Mouse (Mus musculus): Measurements from ENCODE around the gene Oas1e. TPM values are rescaled to one million over a fixed set of nuclear protein-coding genes. Genes with fewer than 3 reads are reported as not detected.
"Not testable (repeated sequence)": the region's sequence is repeated elsewhere in the genome, so short reads cannot be mapped to it uniquely, and the experiment has no call there.

Oas1e gene
- not detected in 2 replicates for polyA plus RNA-seq (2012)

GRCm38 (mm10) chr5:120795480-120796034 lies at the start of gene Oas1e:
Gene Oas1e (minus strand): TSS chr5:120795530.
- not testable (repeated sequence) for TF ChIP-seq GATA1 (IDR thresholded peaks at IDR 0.05; ENCODE audit: low read length)

GRCm38 (mm10) chr5:120844713-120845112 lies 49.4 kb upstream of the Oas1e start:
- no peak for TF ChIP-seq GATA1 (IDR thresholded peaks at IDR 0.05; ENCODE audit: low read length)

DNA sequence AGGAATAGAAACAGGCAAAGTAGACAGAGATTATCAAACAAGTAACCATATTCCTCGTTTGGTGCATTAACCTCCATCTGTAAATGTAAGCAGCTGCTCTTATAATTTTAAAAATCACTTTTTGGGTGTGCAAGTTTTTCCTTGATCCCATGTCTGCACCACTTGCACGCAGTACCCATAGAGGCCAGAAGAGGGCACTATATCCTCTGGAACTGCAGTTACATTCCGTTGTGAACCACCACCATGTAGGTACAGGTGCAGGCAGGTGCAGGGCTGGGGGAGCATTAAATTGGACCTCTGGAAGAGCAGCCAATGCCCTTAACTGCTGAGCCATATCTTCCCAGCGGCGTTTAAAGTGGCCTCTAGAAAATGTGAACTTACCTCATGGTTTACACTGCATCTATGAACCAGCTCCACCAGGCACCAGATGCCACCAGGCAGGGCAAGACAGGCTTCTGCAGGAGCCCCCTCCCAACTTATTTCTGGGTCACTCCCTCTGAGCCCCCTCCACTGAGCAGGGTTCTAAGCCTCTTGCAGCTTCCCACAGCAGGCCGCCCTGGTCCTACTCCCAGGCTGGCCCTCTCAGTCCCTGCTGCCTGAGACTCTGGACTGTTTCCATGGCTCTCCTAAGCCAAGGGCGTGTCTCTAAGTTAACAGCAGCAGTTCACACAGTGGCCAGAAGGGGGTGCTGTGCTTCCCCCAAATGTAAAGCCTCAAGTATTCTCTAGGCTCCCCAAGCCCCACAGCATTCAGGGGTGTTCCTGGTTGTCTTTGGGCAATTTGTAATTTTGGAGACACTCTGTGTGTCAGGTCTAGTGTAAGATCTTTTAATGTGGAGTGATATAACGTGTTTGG lies 41.6 kb upstream of the Oas1e start:
- TF ChIP-seq GATA1 (IDR thresholded peaks at IDR 0.05; ENCODE audit: low read length) = no peak

GRCm38 (mm10) chr5:120833335-120834280 lies 38.3 kb upstream of the Oas1e start:
- TF ChIP-seq GATA1 (IDR thresholded peaks at IDR 0.05; ENCODE audit: low read length) = no peak

DNA sequence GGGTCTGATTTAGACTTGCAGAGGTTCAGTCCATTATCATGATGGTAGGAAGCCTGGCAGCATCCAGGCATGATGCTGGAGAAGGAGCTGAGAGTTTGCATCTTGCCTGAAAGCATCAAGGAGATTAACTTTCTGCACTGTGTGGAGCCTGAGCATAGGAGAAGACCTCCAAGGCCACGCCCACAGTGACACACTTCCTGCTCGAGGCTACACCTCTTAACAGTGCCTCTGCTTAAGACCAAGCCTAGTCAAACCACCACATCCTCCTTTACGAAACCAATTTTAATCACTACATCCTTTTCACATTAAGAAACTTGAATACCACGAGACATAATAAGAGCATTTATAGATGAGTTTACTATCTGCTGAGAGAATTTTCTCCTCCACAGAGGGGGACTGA lies 35.7 kb upstream of the Oas1e start:
- no peak for TF ChIP-seq GATA1 (IDR thresholded peaks at IDR 0.05; ENCODE audit: low read length)

DNA sequence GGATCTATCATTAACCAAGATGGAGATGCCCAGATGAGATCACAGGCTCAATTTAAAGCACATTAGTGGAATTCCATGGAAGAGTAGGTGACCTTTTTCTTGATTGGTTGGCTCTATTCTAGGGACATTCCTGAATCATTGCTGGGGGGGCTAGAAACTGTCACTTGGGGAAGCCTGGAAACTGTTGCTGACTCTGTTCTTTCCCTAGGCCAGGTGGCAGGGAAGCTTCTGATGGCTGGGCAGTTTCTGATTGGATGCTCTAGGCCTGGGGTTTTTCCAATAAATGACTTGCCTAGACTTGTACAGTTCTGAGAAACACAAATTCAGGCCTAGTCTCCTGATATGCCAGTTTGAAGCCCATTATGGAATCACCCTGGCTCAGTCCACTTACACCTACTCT lies 23.7 kb upstream of the Oas1e start:
- no peak for TF ChIP-seq GATA1 (IDR thresholded peaks at IDR 0.05; ENCODE audit: low read length)

DNA sequence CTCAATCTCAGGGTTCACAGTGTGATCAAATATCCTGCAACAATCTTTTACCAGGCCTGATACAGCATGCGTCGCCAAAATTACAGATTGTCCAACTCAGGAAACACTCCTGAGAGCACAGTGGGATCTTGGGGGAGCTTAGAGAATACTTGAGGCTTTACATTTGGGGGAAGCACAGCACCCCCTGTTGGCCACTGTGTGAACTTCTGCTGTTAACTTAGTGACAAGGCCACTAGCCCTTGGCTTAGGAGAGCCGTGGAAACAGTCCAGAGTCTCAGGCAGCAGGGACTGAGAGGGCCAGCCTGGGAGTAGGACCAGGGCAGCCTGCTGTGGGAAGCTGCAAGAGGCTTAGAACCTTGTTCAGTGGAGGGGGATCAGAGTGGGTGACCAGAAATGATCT lies 20.6 kb upstream of the Oas1e start:
- no peak for TF ChIP-seq GATA1 (IDR thresholded peaks at IDR 0.05; ENCODE audit: low read length)

DNA sequence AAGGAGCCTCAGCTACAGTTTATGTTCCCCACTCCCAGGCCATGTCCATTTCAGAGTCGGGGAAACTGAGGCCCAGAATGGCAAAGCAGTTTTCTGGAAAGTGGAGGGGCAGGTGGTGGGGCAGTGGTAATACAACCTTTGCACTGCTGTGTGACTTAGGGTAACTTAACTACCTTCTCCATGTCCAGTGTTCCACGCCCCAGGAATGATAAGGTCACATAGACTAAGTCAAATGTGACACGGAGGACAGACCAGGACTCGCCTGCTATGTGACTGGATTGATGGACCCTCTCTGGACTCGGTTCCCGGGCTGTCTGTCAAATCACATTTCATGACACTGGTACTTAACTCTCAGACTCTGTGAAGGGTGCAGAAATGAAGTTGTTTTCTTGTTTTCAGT lies 17.7 kb upstream of the Oas1e start:
- no peak for TF ChIP-seq GATA1 (IDR thresholded peaks at IDR 0.05; ENCODE audit: low read length)

DNA sequence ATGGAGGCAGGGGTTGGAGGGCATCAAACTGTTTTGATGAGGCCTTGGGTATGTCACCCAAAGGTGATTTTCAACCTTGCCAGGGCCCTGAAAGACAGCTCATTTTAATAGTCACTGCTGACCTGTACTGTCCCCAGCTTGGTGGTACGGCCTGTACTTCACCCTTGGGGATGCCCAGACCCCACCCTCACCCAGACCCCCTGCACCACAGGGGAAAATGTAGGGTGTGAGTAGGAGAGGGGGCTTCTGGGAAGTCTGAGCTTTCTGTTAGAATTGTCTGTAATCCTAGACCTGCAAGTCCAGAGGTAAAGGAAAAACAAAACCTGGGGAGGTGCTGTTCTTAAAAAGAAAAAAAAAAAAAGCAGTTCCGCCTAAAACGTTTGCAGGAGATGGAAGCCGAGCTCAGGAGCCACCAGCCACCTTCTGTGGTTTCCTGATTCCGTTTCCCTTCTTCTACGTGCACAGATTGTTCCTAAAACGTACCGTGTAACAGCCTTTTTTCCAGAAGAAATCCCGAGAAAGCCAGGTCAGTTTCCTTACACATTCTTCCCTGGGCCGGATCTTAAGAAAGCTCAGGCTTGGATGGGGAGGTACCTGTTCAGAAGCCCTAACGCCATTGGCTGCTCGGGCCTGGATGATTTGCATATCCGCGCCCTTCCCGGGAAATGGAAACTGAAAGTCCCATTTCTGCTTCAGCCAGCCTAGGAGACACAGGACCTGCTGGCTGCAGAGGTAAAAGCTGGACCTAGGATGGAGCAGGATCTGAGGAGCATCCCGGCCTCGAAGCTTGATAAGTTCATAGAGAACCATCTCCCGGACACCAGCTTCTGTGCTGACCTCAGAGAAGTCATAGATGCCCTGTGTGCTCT lies 16.9 kb upstream of the Oas1e start, which contains the start of gene Oas1c:
Gene Oas1c, minus strand, starts transcription at position 564 of the 869 bp plus-strand sequence.
- TF ChIP-seq GATA1 (IDR thresholded peaks at IDR 0.05; ENCODE audit: low read length) = no peak

DNA sequence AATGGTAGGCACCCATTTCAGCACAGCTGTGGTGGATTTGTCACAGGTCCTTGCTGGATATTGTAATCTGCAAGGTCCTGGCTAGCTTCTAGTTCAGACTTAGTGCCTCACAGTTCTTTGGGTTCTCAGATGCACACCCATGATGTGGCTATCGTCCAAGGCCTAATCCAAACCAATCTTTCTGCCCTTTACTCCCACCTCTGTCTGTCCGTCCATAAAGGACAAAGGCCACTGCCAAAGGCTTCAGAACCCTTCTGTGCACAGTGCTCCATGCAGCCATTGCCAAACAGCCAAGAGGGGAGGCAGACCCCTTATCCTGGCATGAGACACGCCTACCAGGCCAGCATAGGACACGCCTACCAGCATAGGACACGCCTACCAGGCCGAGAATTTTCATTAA lies 13.8 kb upstream of the Oas1e start:
- no peak for TF ChIP-seq GATA1 (IDR thresholded peaks at IDR 0.05; ENCODE audit: low read length)

- TF ChIP-seq GATA1 (IDR thresholded peaks at IDR 0.05; ENCODE audit: low read length) = no peak
Observed at GRCm38 (mm10) chr5:120806458-120806857, 11.1 kb upstream of the Oas1e start.

DNA sequence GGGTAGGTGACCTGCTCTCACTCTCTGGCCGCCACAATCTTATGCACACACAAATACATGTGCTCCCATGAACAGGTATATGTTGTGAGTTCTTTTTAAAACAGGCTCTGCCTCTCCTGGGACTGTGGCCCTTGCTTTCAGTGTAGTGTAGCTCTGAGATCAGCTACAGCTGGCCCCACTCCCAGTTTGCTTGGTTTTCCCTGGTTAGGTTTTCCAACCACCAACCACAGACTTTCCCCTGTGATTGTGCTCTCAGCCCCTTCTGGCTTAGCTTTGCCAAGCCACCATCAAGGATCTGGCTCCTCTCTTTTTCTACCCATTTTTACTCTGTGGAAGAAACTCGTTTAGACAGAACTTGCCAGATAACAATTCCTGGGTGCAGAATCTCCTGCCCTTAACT lies 8.3 kb upstream of the Oas1e start:
- TF ChIP-seq GATA1 (IDR thresholded peaks at IDR 0.05; ENCODE audit: low read length) = no peak

- TF ChIP-seq GATA1 (IDR thresholded peaks at IDR 0.05; ENCODE audit: low read length) = no peak
Observed at GRCm38 (mm10) chr5:120793043-120793442, 2.3 kb downstream of the Oas1e start.

- TF ChIP-seq GATA1 (IDR thresholded peaks at IDR 0.05; ENCODE audit: low read length) = no peak
Observed at GRCm38 (mm10) chr5:120787042-120787441, 8.3 kb downstream of the Oas1e start.

DNA sequence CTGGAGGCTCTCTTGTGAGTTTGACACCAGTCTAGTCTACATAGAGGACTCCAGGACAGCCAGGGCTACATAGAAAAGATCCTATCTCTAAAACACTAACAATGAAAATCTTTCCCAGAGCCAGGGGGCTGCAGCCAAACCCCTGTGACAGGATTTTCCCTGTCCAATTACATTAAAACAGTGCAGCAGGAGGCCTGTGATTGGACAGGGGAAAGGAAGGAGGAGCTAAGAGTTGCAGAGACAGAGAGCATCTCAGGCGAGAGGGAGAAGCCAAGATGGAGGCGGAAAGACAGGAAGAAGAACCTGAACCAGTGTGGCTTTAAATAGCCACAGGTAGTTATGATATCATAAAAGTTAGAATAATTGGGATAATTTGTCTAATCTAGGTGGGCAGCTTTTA lies 12.9 kb downstream of the Oas1e start:
- no peak for TF ChIP-seq GATA1 (IDR thresholded peaks at IDR 0.05; ENCODE audit: low read length)
